7 mouse cellular contexts compared by ENCODE assay signal in genomic region chr8:71601939-71602665, GRCm38 (mm10). TPM values are rescaled to one million over a fixed set of nuclear protein-coding genes. Genes with fewer than 3 reads are reported as not detected.
DNase-seq lines count a peak whose midpoint lies in the region; ATAC-seq and TF ChIP-seq lines count a peak whose summit lies in the region.

No protein-coding gene starts in this region.

- H3K4me1 ChIP-seq in forebrain, embryonic 15.5 days: peaks cover 14% of the 10 kb centered on the region
- peaks cover 21% of the 10 kb centered on the region for H3K4me1 ChIP-seq in liver, embryonic 13.5 days (replicated peaks)
- H3K4me1 ChIP-seq in stomach, embryonic 14.5 days (ENCODE audit: control insufficient read depth, insufficient read depth, low read length): peaks cover 16% of the 10 kb centered on the region
- peaks cover 5% of the 10 kb centered on the region; the same call in 1 of the 2 replicates for H3K4me1 ChIP-seq in lung, adult 2 months (ENCODE audit: control insufficient read depth, insufficient read depth, low read length)

- TF ChIP-seq CTCF in lung, adult 2 months (IDR thresholded peaks at IDR 0.05; ENCODE audit: insufficient read depth, low read length): no peak

- peak overlapping the region; percentile 25 for H3K9ac ChIP-seq in forebrain, embryonic 15.5 days (replicated peaks)
- H3K9ac ChIP-seq in liver, embryonic 13.5 days: no peak overlapping the region
- peak overlapping the region; percentile 25 for H3K9ac ChIP-seq in stomach, embryonic 14.5 days (replicated peaks; ENCODE audit: low read depth, low read length)

- H3K4me3 ChIP-seq in forebrain, embryonic 15.5 days: peak overlapping the region; percentile 36
- peak overlapping the region; percentile 32 for H3K4me3 ChIP-seq in liver, embryonic 13.5 days (replicated peaks)
- peak overlapping the region; percentile 36 for H3K4me3 ChIP-seq in stomach, embryonic 14.5 days (ENCODE audit: low read depth, low read length)
- no peak overlapping the region for H3K4me3 ChIP-seq in lung, adult 2 months (replicated peaks; ENCODE audit: extremely low read depth, low read depth, low read length)

- DNase-seq in B cell, adult 2 months: peak; percentile 43 to 56
- peak; percentile 60 for DNase-seq in CD4-positive helper T cell, adult 2 months (ENCODE audit: low read depth, low spot score)
- no peak for DNase-seq in liver, embryonic 13.5 days
- no peak for DNase-seq in layer of hippocampus, adult 18-20 months (ENCODE audit: low spot score in 2 of 2)
- DNase-seq in lung, adult 2 months: no peak

- H3K27ac ChIP-seq in forebrain, embryonic 15.5 days (replicated peaks): 0 out of 2 replicates have a peak overlapping the region, but pooled peaks have one; percentile 9
- no peak overlapping the region for H3K27ac ChIP-seq in liver, embryonic 13.5 days
- no peak overlapping the region for H3K27ac ChIP-seq in stomach, embryonic 14.5 days (ENCODE audit: low read length)

- peak; percentile 49 for ATAC-seq in forebrain, embryonic 15.5 days (replicated peaks)
- ATAC-seq in liver, embryonic 13.5 days (ENCODE audit: low read depth): no peak; the same call in 1 of the 2 replicates
- peak; percentile 1; the same call in 1 of the 2 replicates for ATAC-seq in stomach, embryonic 14.5 days (ENCODE audit: insufficient number of reproducible peaks, insufficient read depth, low FRiP score, low read depth)

- 3% methylated on average over 60 of the region's 65 CpGs for WGBS in forebrain, embryonic 15.5 days
- WGBS in liver, embryonic 13.5 days (ENCODE audit: insufficient replicate concordance): 4% methylated on average over 65 of the region's 65 CpGs
- WGBS in stomach, embryonic 14.5 days: 4% methylated on average over 65 of the region's 65 CpGs
- WGBS in lung, adult 2 months: 7% methylated on average over 65 of the region's 65 CpGs

- no peaks in the 10 kb centered on the region for H3K36me3 ChIP-seq in forebrain, embryonic 15.5 days
- H3K36me3 ChIP-seq in liver, embryonic 13.5 days: no peaks in the 10 kb centered on the region
- no peaks in the 10 kb centered on the region for H3K36me3 ChIP-seq in stomach, embryonic 14.5 days (ENCODE audit: control insufficient read depth, insufficient read depth, low read length)

- no peaks in the 10 kb centered on the region for H3K9me3 ChIP-seq in forebrain, embryonic 15.5 days
- no peaks in the 10 kb centered on the region for H3K9me3 ChIP-seq in liver, embryonic 13.5 days (replicated peaks)
- H3K9me3 ChIP-seq in stomach, embryonic 14.5 days (ENCODE audit: control insufficient read depth, low read depth, low read length): no peaks in the 10 kb centered on the region

- peaks cover 34% of the 10 kb centered on the region for H3K27me3 ChIP-seq in forebrain, embryonic 15.5 days
- peaks cover 54% of the 10 kb centered on the region for H3K27me3 ChIP-seq in liver, embryonic 13.5 days
- 0 out of 2 replicates have a peak, but pooled peaks cover 2% of the 10 kb centered on the region for H3K27me3 ChIP-seq in stomach, embryonic 14.5 days (ENCODE audit: control insufficient read depth, insufficient read depth, low read length)

- TF ChIP-seq POLR2A in lung, adult 2 months (IDR thresholded peaks at IDR 0.05; ENCODE audit: borderline replicate concordance, extremely low read depth, low read depth, low read length): no peak

- H3K4me2 ChIP-seq in forebrain, embryonic 15.5 days (replicated peaks): peak overlapping the region; percentile 44
- H3K4me2 ChIP-seq in liver, embryonic 13.5 days: peak overlapping the region; percentile 53
- peak overlapping the region; percentile 73 for H3K4me2 ChIP-seq in stomach, embryonic 14.5 days (replicated peaks; ENCODE audit: low read depth, low read length)

RNA-seq across cellular contexts. Expression of gene Fam129c, which starts 4.7 kb away (rescaled TPM):
- polyA plus RNA-seq in forebrain, embryonic 15.5 days (2015; fragmentation: Nextera tagmentation; extraction: Ambion mirVana): 4.9 and 5.5 TPM in 2 replicates
- polyA plus RNA-seq in liver, embryonic 13.5 days (2015; fragmentation: Nextera tagmentation; extraction: Ambion mirVana): 0.28 and 0.80 TPM in 2 replicates
- polyA plus RNA-seq in stomach, embryonic 14.5 days (2014; fragmentation: Nextera tagmentation; extraction: Ambion mirVana): 3.4 and 4.5 TPM in 2 replicates
- 1 to 10 TPM; 2.5 to 3.1 TPM for total RNA-seq in layer of hippocampus, adult 18-20 months (2021)
- 4.8 and 5.4 TPM in 2 replicates for polyA plus RNA-seq in lung, adult 2 months (2012; rRNA removed)

RNA-seq across cellular contexts. Expression of gene Colgalt1, which starts 8.7 kb away (rescaled TPM):
- 54.3 and 56.2 TPM in 2 replicates for polyA plus RNA-seq in forebrain, embryonic 15.5 days (2015; fragmentation: Nextera tagmentation; extraction: Ambion mirVana)
- polyA plus RNA-seq in liver, embryonic 13.5 days (2015; fragmentation: Nextera tagmentation; extraction: Ambion mirVana): 21.4 and 21.9 TPM in 2 replicates
- polyA plus RNA-seq in stomach, embryonic 14.5 days (2014; fragmentation: Nextera tagmentation; extraction: Ambion mirVana): 87.6 and 89.1 TPM in 2 replicates
- 10 to 100 TPM; 53.7 to 54.1 TPM for total RNA-seq in layer of hippocampus, adult 18-20 months (2021)
- polyA plus RNA-seq in lung, adult 2 months (2012; rRNA removed): 172 and 200 TPM in 2 replicates

RNA-seq across cellular contexts. Expression of gene Pgls, which starts 10.1 kb away (rescaled TPM):
- polyA plus RNA-seq in forebrain, embryonic 15.5 days (2015; fragmentation: Nextera tagmentation; extraction: Ambion mirVana): 191 TPM in 2 replicates
- polyA plus RNA-seq in liver, embryonic 13.5 days (2015; fragmentation: Nextera tagmentation; extraction: Ambion mirVana): 104 and 110 TPM in 2 replicates
- 258 and 266 TPM in 2 replicates for polyA plus RNA-seq in stomach, embryonic 14.5 days (2014; fragmentation: Nextera tagmentation; extraction: Ambion mirVana)
- 10 to 100 TPM; 32.0 to 33.1 TPM for total RNA-seq in layer of hippocampus, adult 18-20 months (2021)
- 140 TPM in 2 replicates for polyA plus RNA-seq in lung, adult 2 months (2012; rRNA removed)

RNA-seq across cellular contexts. Expression of gene Slc27a1, which starts 33.4 kb away (rescaled TPM):
- polyA plus RNA-seq in forebrain, embryonic 15.5 days (2015; fragmentation: Nextera tagmentation; extraction: Ambion mirVana): 68.5 and 71.8 TPM in 2 replicates
- polyA plus RNA-seq in liver, embryonic 13.5 days (2015; fragmentation: Nextera tagmentation; extraction: Ambion mirVana): 2.3 and 2.5 TPM in 2 replicates
- 28.2 and 29.4 TPM in 2 replicates for polyA plus RNA-seq in stomach, embryonic 14.5 days (2014; fragmentation: Nextera tagmentation; extraction: Ambion mirVana)
- 100 to 1,000 TPM; 105 to 126 TPM for total RNA-seq in layer of hippocampus, adult 18-20 months (2021)
- polyA plus RNA-seq in lung, adult 2 months (2012; rRNA removed): 73.5 and 101 TPM in 2 replicates

RNA-seq across cellular contexts. Expression of gene Nxnl1, which starts 35.7 kb away (rescaled TPM):
- polyA plus RNA-seq in forebrain, embryonic 15.5 days (2015; fragmentation: Nextera tagmentation; extraction: Ambion mirVana): not detected in 2 replicates
- 0.13 and 0.14 TPM in 2 replicates for polyA plus RNA-seq in liver, embryonic 13.5 days (2015; fragmentation: Nextera tagmentation; extraction: Ambion mirVana)
- polyA plus RNA-seq in stomach, embryonic 14.5 days (2014; fragmentation: Nextera tagmentation; extraction: Ambion mirVana): not detected in 2 replicates
- total RNA-seq in layer of hippocampus, adult 18-20 months (2021): under 1 TPM; 0.12 to 0.15 TPM
- polyA plus RNA-seq in lung, adult 2 months (2012; rRNA removed): 0.09 TPM in 1 of 2 replicates, not detected in the other

Comparison
In these comparisons a context has a peak if more than half of its experiments do, and no peak if none do; other contexts are left out.
1. DNase-seq: peak in B cell, adult 2 months (2 of 2) and CD4-positive helper T cell, adult 2 months (single experiment); none in liver, embryonic 13.5 days (single experiment), layer of hippocampus, adult 18-20 months (0 of 2) and lung, adult 2 months (single experiment).
2. Peak in every context shown above with its lines, with median percentiles within 50 percentile points of each other: H3K4me2 ChIP-seq.